Mouse (Mus musculus): ENCODE measurements around the gene AI467606. TPM values are rescaled to one million over a fixed set of nuclear protein-coding genes. Genes with fewer than 3 reads are reported as not detected.

The AI467606 gene
- total and polyA plus RNA-seq, 3 experiments: 51.1 to 101 (median 79.4) TPM

Other genes starting within 250 kb of the AI467606 start
- gene Doc2a, start 243.9 kb upstream of the AI467606 start, total RNA-seq (2012; rRNA removed): 1.6 and 2.3 TPM in 2 replicates
- gene Doc2a, start 243.9 kb upstream of the AI467606 start, polyA plus RNA-seq (2012; ENCODE audit: insufficient read depth in 1 of 2, insufficient read length in 2 of 2, low read depth in 1 of 2, low replicate concordance in 2 of 2, missing spikeins in 1 of 2): not detected
- gene Hirip3, start 229.4 kb upstream of the AI467606 start, total RNA-seq (2012; rRNA removed): 44.0 and 55.6 TPM in 2 replicates
- gene Hirip3, start 229.4 kb upstream of the AI467606 start, polyA plus RNA-seq (2012; ENCODE audit: insufficient read depth in 1 of 2, insufficient read length in 2 of 2, low read depth in 1 of 2, low replicate concordance in 2 of 2, missing spikeins in 1 of 2): 100 to 1,000 TPM in 1 of 2 experiments, not detected in 1; 137 TPM
- 77.1 and 93.0 TPM in 2 replicates for gene Ino80e, start 229.0 kb upstream of the AI467606 start, total RNA-seq (2012; rRNA removed)
- 100 to 1,000 TPM; 189 to 476 TPM for gene Ino80e, start 229.0 kb upstream of the AI467606 start, polyA plus RNA-seq (2012; ENCODE audit: insufficient read depth in 1 of 2, insufficient read length in 2 of 2, low read depth in 1 of 2, low replicate concordance in 2 of 2, missing spikeins in 1 of 2)
- gene Taok2, start 206.7 kb upstream of the AI467606 start, total RNA-seq (2012; rRNA removed): 26.2 and 34.2 TPM in 2 replicates
- 10 to 100 TPM; 29.0 to 52.3 TPM for gene Taok2, start 206.7 kb upstream of the AI467606 start, polyA plus RNA-seq (2012; ENCODE audit: insufficient read depth in 1 of 2, insufficient read length in 2 of 2, low read depth in 1 of 2, low replicate concordance in 2 of 2, missing spikeins in 1 of 2)
- 18.0 and 18.8 TPM in 2 replicates for gene Tmem219, start 168.4 kb upstream of the AI467606 start, total RNA-seq (2012; rRNA removed)
- gene Tmem219, start 168.4 kb upstream of the AI467606 start, polyA plus RNA-seq (2012; ENCODE audit: insufficient read depth in 1 of 2, insufficient read length in 2 of 2, low read depth in 1 of 2, low replicate concordance in 2 of 2, missing spikeins in 1 of 2): 10 to 100 TPM in 1 of 2 experiments, not detected in 1; 34.5 TPM
- gene Kctd13, start 162.5 kb upstream of the AI467606 start, total RNA-seq (2012; rRNA removed): 17.7 and 18.1 TPM in 2 replicates
- gene Kctd13, start 162.5 kb upstream of the AI467606 start, polyA plus RNA-seq (2012; ENCODE audit: insufficient read depth in 1 of 2, insufficient read length in 2 of 2, low read depth in 1 of 2, low replicate concordance in 2 of 2, missing spikeins in 1 of 2): 10 to 100 TPM in 1 of 2 experiments, not detected in 1; 26.2 TPM
- gene Asphd1, start 141.8 kb upstream of the AI467606 start, total RNA-seq (2012; rRNA removed): 0.15 TPM in 1 of 2 replicates, not detected in the other
- gene Asphd1, start 141.8 kb upstream of the AI467606 start, polyA plus RNA-seq (2012; ENCODE audit: insufficient read depth in 1 of 2, insufficient read length in 2 of 2, low read depth in 1 of 2, low replicate concordance in 2 of 2, missing spikeins in 1 of 2): under 1 TPM in 1 of 2 experiments, not detected in 1; 0.74 TPM
- 0.49 and 2.0 TPM in 2 replicates for gene Sez6l2, start 140.8 kb upstream of the AI467606 start, total RNA-seq (2012; rRNA removed)
- gene Sez6l2, start 140.8 kb upstream of the AI467606 start, polyA plus RNA-seq (2012; ENCODE audit: insufficient read depth in 1 of 2, insufficient read length in 2 of 2, low read depth in 1 of 2, low replicate concordance in 2 of 2, missing spikeins in 1 of 2): 1 to 10 TPM in 1 of 2 experiments, not detected in 1; 6.1 TPM
- gene Cdipt, start 115.4 kb upstream of the AI467606 start, total RNA-seq (2012; rRNA removed): 72.5 and 98.4 TPM in 2 replicates
- gene Cdipt, start 115.4 kb upstream of the AI467606 start, polyA plus RNA-seq (2012; ENCODE audit: insufficient read depth in 1 of 2, insufficient read length in 2 of 2, low read depth in 1 of 2, low replicate concordance in 2 of 2, missing spikeins in 1 of 2): 100 to 1,000 TPM in 1 of 2 experiments, not detected in 1; 151 TPM
- 0.35 and 0.49 TPM in 2 replicates for gene Cdiptos, start 115.3 kb upstream of the AI467606 start, total RNA-seq (2012; rRNA removed)
- 1 to 10 TPM in 1 of 2 experiments, not detected in 1; 1.8 TPM for gene Cdiptos, start 115.3 kb upstream of the AI467606 start, polyA plus RNA-seq (2012; ENCODE audit: insufficient read depth in 1 of 2, insufficient read length in 2 of 2, low read depth in 1 of 2, low replicate concordance in 2 of 2, missing spikeins in 1 of 2)
- 19.4 and 19.8 TPM in 2 replicates for gene Mvp, start 76.7 kb upstream of the AI467606 start, total RNA-seq (2012; rRNA removed)
- gene Mvp, start 76.7 kb upstream of the AI467606 start, polyA plus RNA-seq (2012; ENCODE audit: insufficient read depth in 1 of 2, insufficient read length in 2 of 2, low read depth in 1 of 2, low replicate concordance in 2 of 2, missing spikeins in 1 of 2): 10 to 100 TPM in 1 of 2 experiments, not detected in 1; 20.6 TPM
- gene Pagr1b, start 74.9 kb upstream of the AI467606 start, total RNA-seq (2012; rRNA removed): 0.39 TPM in 1 of 2 replicates, not detected in the other
- gene Pagr1b, start 74.9 kb upstream of the AI467606 start, polyA plus RNA-seq (2012; ENCODE audit: insufficient read depth in 1 of 2, insufficient read length in 2 of 2, low read depth in 1 of 2, low replicate concordance in 2 of 2, missing spikeins in 1 of 2): 1 to 10 TPM in 1 of 2 experiments, not detected in 1; 4.5 TPM
- 55.4 and 60.2 TPM in 2 replicates for gene Pagr1a, start 74.0 kb upstream of the AI467606 start, total RNA-seq (2012; rRNA removed)
- 10 to 100 TPM in 1 of 2 experiments, not detected in 1; 85.9 TPM for gene Pagr1a, start 74.0 kb upstream of the AI467606 start, polyA plus RNA-seq (2012; ENCODE audit: insufficient read depth in 1 of 2, insufficient read length in 2 of 2, low read depth in 1 of 2, low replicate concordance in 2 of 2, missing spikeins in 1 of 2)
- gene Gm42742, start 70.3 kb upstream of the AI467606 start, total RNA-seq (2012; rRNA removed): 13.8 and 20.5 TPM in 2 replicates
- 10 to 100 TPM in 1 of 2 experiments, not detected in 1; 27.2 TPM for gene Gm42742, start 70.3 kb upstream of the AI467606 start, polyA plus RNA-seq (2012; ENCODE audit: insufficient read depth in 1 of 2, insufficient read length in 2 of 2, low read depth in 1 of 2, low replicate concordance in 2 of 2, missing spikeins in 1 of 2)
- 0.12 and 0.13 TPM in 2 replicates for gene Prrt2, start 70.1 kb upstream of the AI467606 start, total RNA-seq (2012; rRNA removed)
- 1 to 10 TPM in 1 of 2 experiments, not detected in 1; 1.4 TPM for gene Prrt2, start 70.1 kb upstream of the AI467606 start, polyA plus RNA-seq (2012; ENCODE audit: insufficient read depth in 1 of 2, insufficient read length in 2 of 2, low read depth in 1 of 2, low replicate concordance in 2 of 2, missing spikeins in 1 of 2)
- gene Maz, start 64.3 kb upstream of the AI467606 start, total RNA-seq (2012; rRNA removed): 231 and 234 TPM in 2 replicates
- gene Maz, start 64.3 kb upstream of the AI467606 start, polyA plus RNA-seq (2012; ENCODE audit: insufficient read depth in 1 of 2, insufficient read length in 2 of 2, low read depth in 1 of 2, low replicate concordance in 2 of 2, missing spikeins in 1 of 2): 100 to 1,000 TPM in 1 of 2 experiments, not detected in 1; 540 TPM
- gene Kif22, start 48.9 kb upstream of the AI467606 start, total RNA-seq (2012; rRNA removed): 57.7 and 75.7 TPM in 2 replicates
- 100 to 1,000 TPM; 119 to 298 TPM for gene Kif22, start 48.9 kb upstream of the AI467606 start, polyA plus RNA-seq (2012; ENCODE audit: insufficient read depth in 1 of 2, insufficient read length in 2 of 2, low read depth in 1 of 2, low replicate concordance in 2 of 2, missing spikeins in 1 of 2)
- 57.1 and 89.3 TPM in 2 replicates for gene Zg16, start 4.0 kb upstream of the AI467606 start, total RNA-seq (2012; rRNA removed)
- gene Zg16, start 4.0 kb upstream of the AI467606 start, polyA plus RNA-seq (2012; ENCODE audit: insufficient read depth in 1 of 2, insufficient read length in 2 of 2, low read depth in 1 of 2, low replicate concordance in 2 of 2, missing spikeins in 1 of 2): 10 to 100 TPM in 1 of 2 experiments, not detected in 1; 50.4 TPM
- 2.5 and 2.7 TPM in 2 replicates for gene Qprt, start 30.9 kb downstream of the AI467606 start, total RNA-seq (2012; rRNA removed)
- gene Qprt, start 30.9 kb downstream of the AI467606 start, polyA plus RNA-seq (2012; ENCODE audit: insufficient read depth in 1 of 2, insufficient read length in 2 of 2, low read depth in 1 of 2, low replicate concordance in 2 of 2, missing spikeins in 1 of 2): 1 to 10 TPM in 1 of 2 experiments, not detected in 1; 3.7 TPM
- 169 and 182 TPM in 2 replicates for gene Spn, start 46.5 kb downstream of the AI467606 start, total RNA-seq (2012; rRNA removed)
- 100 to 1,000 TPM; 135 to 184 TPM for gene Spn, start 46.5 kb downstream of the AI467606 start, polyA plus RNA-seq (2012; ENCODE audit: insufficient read depth in 1 of 2, insufficient read length in 2 of 2, low read depth in 1 of 2, low replicate concordance in 2 of 2, missing spikeins in 1 of 2)
- 55.6 and 64.8 TPM in 2 replicates for gene Cd2bp2, start 104.7 kb downstream of the AI467606 start, total RNA-seq (2012; rRNA removed)
- gene Cd2bp2, start 104.7 kb downstream of the AI467606 start, polyA plus RNA-seq (2012; ENCODE audit: insufficient read depth in 1 of 2, insufficient read length in 2 of 2, low read depth in 1 of 2, low replicate concordance in 2 of 2, missing spikeins in 1 of 2): 10 to 100 TPM in 1 of 2 experiments, not detected in 1; 56.7 TPM
- gene Tbc1d10b, start 117.1 kb downstream of the AI467606 start, total RNA-seq (2012; rRNA removed): 37.4 and 43.3 TPM in 2 replicates
- 10 to 100 TPM in 1 of 2 experiments, not detected in 1; 70.3 TPM for gene Tbc1d10b, start 117.1 kb downstream of the AI467606 start, polyA plus RNA-seq (2012; ENCODE audit: insufficient read depth in 1 of 2, insufficient read length in 2 of 2, low read depth in 1 of 2, low replicate concordance in 2 of 2, missing spikeins in 1 of 2)
- gene Mylpf, start 117.5 kb downstream of the AI467606 start, total RNA-seq (2012; rRNA removed): 8.3 and 11.2 TPM in 2 replicates
- 1 to 10 TPM in 1 of 2 experiments, not detected in 1; 9.1 TPM for gene Mylpf, start 117.5 kb downstream of the AI467606 start, polyA plus RNA-seq (2012; ENCODE audit: insufficient read depth in 1 of 2, insufficient read length in 2 of 2, low read depth in 1 of 2, low replicate concordance in 2 of 2, missing spikeins in 1 of 2)
- gene Zfp553, start 141.7 kb downstream of the AI467606 start, total RNA-seq (2012; rRNA removed): 13.9 and 14.6 TPM in 2 replicates
- gene Zfp553, start 141.7 kb downstream of the AI467606 start, polyA plus RNA-seq (2012; ENCODE audit: insufficient read depth in 1 of 2, insufficient read length in 2 of 2, low read depth in 1 of 2, low replicate concordance in 2 of 2, missing spikeins in 1 of 2): 10 to 100 TPM in 1 of 2 experiments, not detected in 1; 19.0 TPM
- gene Sept1, start 141.8 kb downstream of the AI467606 start, total RNA-seq (2012; rRNA removed): 30.6 and 41.3 TPM in 2 replicates
- gene Sept1, start 141.8 kb downstream of the AI467606 start, polyA plus RNA-seq (2012; ENCODE audit: insufficient read depth in 1 of 2, insufficient read length in 2 of 2, low read depth in 1 of 2, low replicate concordance in 2 of 2, missing spikeins in 1 of 2): 100 to 1,000 TPM in 1 of 2 experiments, not detected in 1; 116 TPM
- gene Zfp771, start 152.9 kb downstream of the AI467606 start, total RNA-seq (2012; rRNA removed): 33.4 and 37.6 TPM in 2 replicates
- 10 to 100 TPM in 1 of 2 experiments, not detected in 1; 58.3 TPM for gene Zfp771, start 152.9 kb downstream of the AI467606 start, polyA plus RNA-seq (2012; ENCODE audit: insufficient read depth in 1 of 2, insufficient read length in 2 of 2, low read depth in 1 of 2, low replicate concordance in 2 of 2, missing spikeins in 1 of 2)
- 238 and 253 TPM in 2 replicates for gene Dctpp1, start 169.3 kb downstream of the AI467606 start, total RNA-seq (2012; rRNA removed)
- 100 to 1,000 TPM in 1 of 2 experiments, not detected in 1; 290 TPM for gene Dctpp1, start 169.3 kb downstream of the AI467606 start, polyA plus RNA-seq (2012; ENCODE audit: insufficient read depth in 1 of 2, insufficient read length in 2 of 2, low read depth in 1 of 2, low replicate concordance in 2 of 2, missing spikeins in 1 of 2)
- gene Sephs2, start 182.7 kb downstream of the AI467606 start, total RNA-seq (2012; rRNA removed): 177 and 182 TPM in 2 replicates
- 100 to 1,000 TPM in 1 of 2 experiments, not detected in 1; 109 TPM for gene Sephs2, start 182.7 kb downstream of the AI467606 start, polyA plus RNA-seq (2012; ENCODE audit: insufficient read depth in 1 of 2, insufficient read length in 2 of 2, low read depth in 1 of 2, low replicate concordance in 2 of 2, missing spikeins in 1 of 2)
- 0.92 and 1.3 TPM in 2 replicates for gene Itgal, start 204.9 kb downstream of the AI467606 start, total RNA-seq (2012; rRNA removed)
- 1 to 10 TPM in 1 of 2 experiments, not detected in 1; 9.7 TPM for gene Itgal, start 204.9 kb downstream of the AI467606 start, polyA plus RNA-seq (2012; ENCODE audit: insufficient read depth in 1 of 2, insufficient read length in 2 of 2, low read depth in 1 of 2, low replicate concordance in 2 of 2, missing spikeins in 1 of 2)

Measured in MEL (cell line).